Mouse (Mus musculus): ENCODE measurements at regions not wholly inside any gene's neighbourhood (a gene's known extent, or its start where the extent isn't known, plus 50 kb on each side); places are given as distances from the start of the nearest gene placed in this dataset.

DNA sequence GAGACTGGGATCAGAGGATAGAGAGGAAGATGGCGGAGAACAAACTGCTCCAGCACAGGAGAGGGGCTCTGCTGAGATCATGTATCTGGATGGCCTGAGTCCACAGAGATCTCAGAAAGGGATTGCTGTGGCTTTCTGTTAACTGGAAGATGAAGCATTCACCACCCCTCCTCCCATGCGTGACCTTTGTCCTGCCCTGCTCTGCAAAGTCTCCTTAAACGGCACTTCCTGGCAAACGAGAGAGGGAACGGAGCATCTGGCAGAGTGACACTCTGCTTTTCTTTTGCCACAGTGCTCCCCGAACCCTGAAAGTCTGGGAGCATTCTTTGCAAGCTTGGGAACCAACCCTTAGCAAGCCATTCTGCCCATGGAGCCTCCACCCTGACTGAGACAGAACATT, 147.1 kb downstream of the Adamts15 start:
- no peak for DNase-seq (ENCODE audit: extremely low spot score, low read depth, low spot score)

- DNase-seq (ENCODE audit: extremely low spot score, low read depth, low spot score) = no peak
Observed at GRCm38 (mm10) chr9:30772456-30772855, 149.8 kb downstream of the Adamts15 start.

GRCm38 (mm10) chr9:30770436-30771173, 151.6 kb downstream of the Adamts15 start:
- DNase-seq (ENCODE audit: extremely low spot score, low read depth, low spot score) = no peak

DNA sequence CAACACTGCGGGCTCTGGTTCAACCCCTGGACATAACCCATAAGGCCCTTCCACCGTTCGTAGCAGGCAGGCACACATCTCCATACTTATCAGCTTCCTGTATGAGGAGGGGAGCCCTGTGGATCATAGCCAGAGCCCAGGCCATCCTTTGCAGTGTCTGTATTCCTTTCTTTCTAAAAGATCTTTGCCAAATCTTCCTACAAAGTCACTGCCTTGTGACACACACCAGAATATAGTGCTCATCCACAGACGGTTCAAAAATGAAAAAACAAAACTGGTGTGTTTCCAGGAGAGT, 152.9 kb downstream of the Adamts15 start:
- no peak for DNase-seq (ENCODE audit: extremely low spot score, low read depth, low spot score)

DNA sequence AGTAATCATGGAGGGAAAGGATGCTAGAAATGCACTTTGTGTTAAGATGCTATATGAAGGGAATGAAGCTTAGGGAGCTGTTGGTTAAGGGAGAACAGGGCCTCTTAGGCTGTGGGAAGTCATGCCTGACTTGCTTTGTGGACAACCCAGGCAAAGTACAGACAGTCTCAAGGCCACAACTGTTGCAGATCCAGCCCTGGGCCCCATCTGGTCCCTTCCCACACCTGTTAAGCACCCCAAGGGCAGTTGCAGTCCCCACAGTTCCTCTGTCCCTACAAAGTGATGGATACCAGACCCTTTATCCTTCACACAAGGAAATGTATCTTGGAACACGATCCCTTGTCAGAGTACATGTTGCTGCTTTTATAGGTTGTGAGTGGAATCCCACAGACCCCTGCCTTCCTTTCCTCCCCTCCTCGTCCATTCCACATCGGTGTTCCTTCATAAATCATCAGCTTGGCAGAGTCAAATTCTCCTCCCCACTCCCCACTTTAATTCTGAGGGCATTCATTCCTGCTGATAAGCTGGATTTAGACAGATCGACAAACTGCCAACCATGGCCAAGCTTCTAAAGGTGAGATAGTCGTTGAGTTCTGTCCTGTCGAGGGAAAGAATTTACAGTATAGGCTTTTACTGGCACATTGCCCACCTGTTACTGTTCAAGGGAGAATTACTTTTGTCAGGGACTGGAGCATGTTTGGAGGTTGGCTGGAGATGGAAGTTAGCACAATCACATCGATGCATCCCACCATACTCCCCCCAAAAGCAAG, 153.4 kb downstream of the Adamts15 start:
- no peak for DNase-seq (ENCODE audit: extremely low spot score, low read depth, low spot score)

- DNase-seq (ENCODE audit: extremely low spot score, low read depth, low spot score) = no peak
Observed at GRCm38 (mm10) chr9:30766701-30767100, 155.6 kb downstream of the Adamts15 start.

- no peak for DNase-seq (ENCODE audit: extremely low spot score, low read depth, low spot score)
Observed at GRCm38 (mm10) chr9:30766171-30766570, 156.1 kb downstream of the Adamts15 start.

- no peak for DNase-seq (ENCODE audit: extremely low spot score, low read depth, low spot score)
Observed at GRCm38 (mm10) chr9:30765017-30765569, 157.2 kb downstream of the Adamts15 start.

GRCm38 (mm10) chr9:30762913-30763312, 159.3 kb downstream of the Adamts15 start:
- no peak for DNase-seq (ENCODE audit: extremely low spot score, low read depth, low spot score)

DNA sequence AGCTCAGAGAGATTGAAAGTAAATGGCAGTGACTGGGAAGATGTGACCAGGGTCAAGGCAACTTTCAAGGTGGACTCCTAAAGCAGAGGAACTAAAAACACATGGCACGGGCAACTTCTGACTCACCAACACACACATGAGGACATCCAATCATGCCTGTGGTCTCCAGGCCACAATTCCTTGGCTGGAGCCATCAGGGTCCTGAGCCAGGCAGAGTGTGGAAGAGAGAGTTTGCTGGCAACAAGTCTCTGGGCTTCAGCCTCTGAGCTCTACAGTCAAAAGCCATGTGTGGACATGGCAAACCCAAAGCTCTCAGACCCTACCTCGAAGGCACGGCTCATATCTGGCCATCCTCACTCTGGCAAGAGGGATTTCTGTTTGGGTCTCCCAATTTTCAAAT, 164.1 kb downstream of the Adamts15 start:
- no peak for DNase-seq (ENCODE audit: extremely low spot score, low read depth, low spot score)

GRCm38 (mm10) chr9:30757406-30757805, 164.8 kb downstream of the Adamts15 start:
- DNase-seq (ENCODE audit: extremely low spot score, low read depth, low spot score) = no peak

DNA sequence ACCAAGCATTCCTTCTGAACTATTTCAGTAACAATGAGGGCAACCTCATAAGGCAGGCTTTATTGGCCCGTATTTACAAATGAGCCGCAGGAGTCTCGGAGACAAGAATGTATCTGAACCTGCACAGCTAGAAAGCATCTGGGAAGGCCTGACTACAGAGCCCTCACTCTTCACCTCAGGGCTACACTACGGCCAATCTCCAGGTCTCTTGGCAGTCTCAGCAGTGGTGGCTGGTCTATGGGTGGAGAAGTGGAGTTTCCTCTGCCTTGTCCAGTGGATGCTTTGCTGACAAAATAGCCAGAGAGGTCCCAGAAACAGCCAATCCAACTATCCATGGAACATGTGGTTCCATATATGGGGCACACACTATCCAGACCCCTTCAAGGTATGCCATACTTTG, 165.5 kb downstream of the Adamts15 start:
- DNase-seq (ENCODE audit: extremely low spot score, low read depth, low spot score) = no peak

GRCm38 (mm10) chr9:30755586-30755985, 166.7 kb downstream of the Adamts15 start:
- DNase-seq (ENCODE audit: extremely low spot score, low read depth, low spot score) = no peak

DNA sequence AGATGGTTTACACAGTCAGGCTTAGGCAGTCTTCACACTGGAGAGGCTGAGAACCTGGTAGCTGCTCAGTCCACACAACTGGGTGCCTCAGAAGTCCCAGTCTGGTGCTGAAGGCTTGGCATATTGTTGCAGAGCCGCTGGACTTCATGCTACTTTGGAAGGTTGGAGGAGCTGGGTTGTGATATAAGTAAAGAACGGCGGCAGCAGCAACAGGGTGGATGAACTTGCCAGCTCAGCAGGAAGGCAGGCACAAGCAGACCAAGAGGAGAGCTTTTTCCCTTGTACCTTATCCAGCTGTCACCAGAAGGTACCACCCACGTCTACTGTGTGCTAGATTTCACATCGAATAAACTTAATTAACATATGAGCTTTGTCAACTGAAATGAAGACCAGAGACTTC, 167.4 kb downstream of the Adamts15 start:
- no peak for DNase-seq (ENCODE audit: extremely low spot score, low read depth, low spot score)

DNA sequence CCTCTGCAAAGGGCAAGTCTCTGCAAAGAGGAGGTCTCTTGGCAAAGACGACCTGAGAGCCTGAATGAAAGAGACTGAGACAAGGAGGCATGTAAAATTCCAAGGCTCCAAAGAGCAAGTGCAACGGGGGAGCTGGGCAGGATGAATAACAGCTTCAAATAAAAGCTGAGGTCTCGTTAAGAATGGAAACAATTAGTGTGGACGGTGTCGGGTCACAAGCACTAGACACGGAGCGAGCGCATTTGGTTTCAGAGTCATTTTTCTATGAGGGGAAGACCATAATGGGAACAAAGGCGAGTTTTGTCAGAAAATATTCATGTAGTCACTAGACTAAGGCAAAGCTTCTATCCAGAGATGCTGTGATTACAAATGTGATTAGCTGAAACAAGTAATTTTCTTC, 178.8 kb downstream of the Adamts15 start:
- DNase-seq (ENCODE audit: extremely low spot score, low read depth, low spot score) = no peak

- no peak for DNase-seq (ENCODE audit: extremely low spot score, low read depth, low spot score)
Observed at GRCm38 (mm10) chr9:30742471-30743098, 179.7 kb downstream of the Adamts15 start.

DNA sequence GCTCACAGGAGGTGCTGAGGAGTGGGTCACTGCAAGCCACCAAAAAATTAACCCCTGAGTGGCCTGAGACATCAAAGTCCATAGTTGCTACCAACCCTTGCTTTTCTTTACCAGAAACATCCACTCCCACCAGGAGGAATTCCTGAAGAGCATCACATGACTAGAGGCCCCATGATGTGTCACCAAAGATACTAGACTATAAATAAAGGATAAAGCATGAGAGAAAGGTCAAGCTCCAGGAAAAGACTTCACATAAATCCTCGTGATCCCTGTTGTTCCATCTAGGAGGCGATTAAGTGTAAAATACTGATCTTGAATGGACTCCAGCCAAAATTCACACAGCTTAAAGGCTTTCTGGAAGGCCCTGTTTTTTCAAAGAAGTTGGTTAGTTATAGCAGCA, 190.6 kb downstream of the Adamts15 start:
- no peak for DNase-seq (ENCODE audit: extremely low spot score, low read depth, low spot score)

GRCm38 (mm10) chr9:30723364-30724070, 198.7 kb downstream of the Adamts15 start:
- no peak for DNase-seq (ENCODE audit: extremely low spot score, low read depth, low spot score)

GRCm38 (mm10) chr9:30721861-30722260, 200.4 kb downstream of the Adamts15 start:
- DNase-seq (ENCODE audit: extremely low spot score, low read depth, low spot score) = no peak

GRCm38 (mm10) chr9:30716421-30717170, 205.7 kb downstream of the Adamts15 start:
- no peak for DNase-seq (ENCODE audit: extremely low spot score, low read depth, low spot score)

DNA sequence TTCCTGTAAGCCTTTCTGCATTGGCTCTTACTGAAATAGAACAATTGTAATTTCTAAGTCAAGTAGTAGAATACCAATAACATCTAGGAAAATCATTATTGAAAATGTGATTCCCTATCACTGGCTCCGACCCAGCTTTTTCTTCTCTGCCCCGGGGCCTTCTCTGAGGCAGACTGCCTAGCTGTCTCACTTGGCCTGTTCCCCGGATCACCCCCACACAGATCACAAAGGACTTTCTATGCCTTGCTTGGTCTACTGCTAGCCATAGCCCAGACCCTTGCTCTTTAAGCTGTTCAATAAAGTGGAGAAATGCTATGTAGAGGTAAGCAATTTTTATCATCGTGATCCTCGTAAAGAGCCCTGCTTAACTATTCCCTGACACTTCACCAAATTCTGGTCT, 212.1 kb downstream of the Adamts15 start:
- no peak for DNase-seq (ENCODE audit: extremely low spot score, low read depth, low spot score)

All from hindlimb bud, embryonic 11.5 days (tissue).